8 mouse cellular contexts compared by ENCODE assay signal in genomic region chr3:96593374-96593773, GRCm38 (mm10). TPM values are rescaled to one million over a fixed set of nuclear protein-coding genes. Genes with fewer than 3 reads are reported as not detected.
DNase-seq lines count a peak whose midpoint lies in the region; ATAC-seq and TF ChIP-seq lines count a peak whose summit lies in the region.

No protein-coding gene starts in this region.

- 0 out of 2 replicates have a peak, but pooled peaks cover 2% of the 10 kb centered on the region for H3K4me1 ChIP-seq in cortical plate, adult 2 months (ENCODE audit: control insufficient read depth, insufficient read depth, low read length)
- peaks cover 38% of the 10 kb centered on the region for H3K4me1 ChIP-seq in hindbrain, embryonic 12.5 days
- H3K4me1 ChIP-seq in liver, embryonic 15.5 days (replicated peaks) = peaks cover 39% of the 10 kb centered on the region

- peak; percentile 37 for DNase-seq in kidney, adult 18-20 months
- no peak for DNase-seq in kidney, adult 8-10 months
- DNase-seq in retina, postnatal 1 day = peak; percentile 49
- no peak for DNase-seq in right cerebral cortex, adult 2 months (ENCODE audit: low spot score in 2 of 2)
- DNase-seq in ovary, postnatal 10 days (ENCODE audit: low spot score) = no peak

- H3K4me2 ChIP-seq in hindbrain, embryonic 12.5 days (replicated peaks) = peak overlapping the region; percentile 86
- H3K4me2 ChIP-seq in liver, embryonic 15.5 days = peak overlapping the region; percentile 79

- WGBS in hindbrain, embryonic 12.5 days = 1% methylated on average over 10 of the region's 10 CpGs
- WGBS in liver, embryonic 15.5 days (ENCODE audit: insufficient replicate concordance) = under 1% methylated on average over 10 of the region's 10 CpGs

- H3K27ac ChIP-seq in cortical plate, adult 2 months (ENCODE audit: insufficient read depth, low read length) = peak overlapping the region; percentile 57; the same call in 1 of the 2 replicates
- peak overlapping the region; percentile 81 for H3K27ac ChIP-seq in hindbrain, embryonic 12.5 days
- H3K27ac ChIP-seq in liver, embryonic 15.5 days (replicated peaks) = peak overlapping the region; percentile 86

- no peak for TF ChIP-seq CTCF in cortical plate, adult 2 months (IDR thresholded peaks at IDR 0.05; ENCODE audit: extremely low read depth, insufficient read depth, low read length)

- peak overlapping the region; percentile 60 for H3K4me3 ChIP-seq in cortical plate, adult 2 months (ENCODE audit: insufficient read depth, low read length)
- peak overlapping the region; percentile 57 for H3K4me3 ChIP-seq in hindbrain, embryonic 12.5 days
- peak overlapping the region; percentile 72 for H3K4me3 ChIP-seq in liver, embryonic 15.5 days (replicated peaks)

- no peaks in the 10 kb centered on the region for H3K9me3 ChIP-seq in hindbrain, embryonic 12.5 days (replicated peaks)
- H3K9me3 ChIP-seq in liver, embryonic 15.5 days (replicated peaks) = no peaks in the 10 kb centered on the region

- H3K36me3 ChIP-seq in hindbrain, embryonic 12.5 days = no peaks in the 10 kb centered on the region
- H3K36me3 ChIP-seq in liver, embryonic 15.5 days (replicated peaks) = no peaks in the 10 kb centered on the region

- peaks cover 24% of the 10 kb centered on the region for H3K27me3 ChIP-seq in hindbrain, embryonic 12.5 days
- peaks cover 37% of the 10 kb centered on the region for H3K27me3 ChIP-seq in liver, embryonic 15.5 days

- H3K9ac ChIP-seq in hindbrain, embryonic 12.5 days = peak overlapping the region; percentile 61
- H3K9ac ChIP-seq in liver, embryonic 15.5 days = peak overlapping the region; percentile 74

- ATAC-seq in hindbrain, embryonic 12.5 days (ENCODE audit: low FRiP score) = peak; percentile 2; the same call in 1 of the 2 replicates
- ATAC-seq in liver, embryonic 15.5 days (ENCODE audit: insufficient read depth) = 0 out of 2 replicates have a peak, but pooled peaks have one; percentile 15

- no peak for TF ChIP-seq POLR2A in cortical plate, adult 2 months (IDR thresholded peaks at IDR 0.05; ENCODE audit: extremely low read depth, insufficient read depth, low read length)

RNA-seq across cellular contexts. Expression of gene Polr3gl, which starts 0.6 kb away (rescaled TPM):
- 44.5 and 55.9 TPM in 2 replicates for polyA plus RNA-seq in cortical plate, adult 2 months (2012; rRNA removed)
- 40.0 and 42.3 TPM in 2 replicates for polyA plus RNA-seq in hindbrain, embryonic 12.5 days (2016; fragmentation: Nextera tagmentation; extraction: Ambion mirVana)
- polyA plus RNA-seq in liver, embryonic 15.5 days (2015; fragmentation: Nextera tagmentation; extraction: Ambion mirVana) = 10.9 and 11.7 TPM in 2 replicates

RNA-seq across cellular contexts. Expression of gene Ankrd34a, which starts 3.1 kb away (rescaled TPM):
- polyA plus RNA-seq in cortical plate, adult 2 months (2012; rRNA removed) = 61.6 and 61.9 TPM in 2 replicates
- polyA plus RNA-seq in hindbrain, embryonic 12.5 days (2016; fragmentation: Nextera tagmentation; extraction: Ambion mirVana) = 4.6 and 5.1 TPM in 2 replicates
- polyA plus RNA-seq in liver, embryonic 15.5 days (2015; fragmentation: Nextera tagmentation; extraction: Ambion mirVana) = 0.12 and 0.15 TPM in 2 replicates

RNA-seq across cellular contexts. Expression of gene Lix1l, which starts 7.6 kb away (rescaled TPM):
- 20.9 and 22.7 TPM in 2 replicates for polyA plus RNA-seq in cortical plate, adult 2 months (2012; rRNA removed)
- 6.6 and 7.3 TPM in 2 replicates for polyA plus RNA-seq in hindbrain, embryonic 12.5 days (2016; fragmentation: Nextera tagmentation; extraction: Ambion mirVana)
- polyA plus RNA-seq in liver, embryonic 15.5 days (2015; fragmentation: Nextera tagmentation; extraction: Ambion mirVana) = 0.47 and 0.64 TPM in 2 replicates

RNA-seq across cellular contexts. Expression of gene Gm16253, which starts 16.6 kb away (rescaled TPM):
- not detected in 2 replicates for polyA plus RNA-seq in cortical plate, adult 2 months (2012; rRNA removed)
- polyA plus RNA-seq in hindbrain, embryonic 12.5 days (2016; fragmentation: Nextera tagmentation; extraction: Ambion mirVana) = 1.3 and 1.7 TPM in 2 replicates
- polyA plus RNA-seq in liver, embryonic 15.5 days (2015; fragmentation: Nextera tagmentation; extraction: Ambion mirVana) = 0.17 and 0.23 TPM in 2 replicates

RNA-seq across cellular contexts. Expression of gene Txnip, which starts 35.6 kb away (rescaled TPM):
- 31.4 and 38.5 TPM in 2 replicates for polyA plus RNA-seq in cortical plate, adult 2 months (2012; rRNA removed)
- 58.7 and 59.9 TPM in 2 replicates for polyA plus RNA-seq in hindbrain, embryonic 12.5 days (2016; fragmentation: Nextera tagmentation; extraction: Ambion mirVana)
- 42.8 and 46.8 TPM in 2 replicates for polyA plus RNA-seq in liver, embryonic 15.5 days (2015; fragmentation: Nextera tagmentation; extraction: Ambion mirVana)

Comparison
In these comparisons a context has a peak if more than half of its experiments do, and no peak if none do; other contexts are left out.
1. DNase-seq: peak in kidney, adult 18-20 months (single experiment) and retina, postnatal 1 day (single experiment); none in kidney, adult 8-10 months (0 of 2), right cerebral cortex, adult 2 months (0 of 2) and ovary, postnatal 10 days (single experiment).
2. RNA of gene Ankrd34a, which starts 3.1 kb away (polyA plus RNA-seq): 61.6 to 61.9 TPM in cortical plate, adult 2 months; 4.6 to 5.1 TPM in hindbrain, embryonic 12.5 days and 0.12 to 0.15 TPM in liver, embryonic 15.5 days; every median in the first group is over 10 times any median in the second.
3. Peak in every context shown above with its lines, with median percentiles within 50 percentile points of each other: H3K27ac ChIP-seq and H3K4me3 ChIP-seq.